Mouse (Mus musculus) kidney, adult 11 months (tissue): ENCODE measurements around the gene Upk3bl.

Source experiments
- DNase-seq: peaks from one replicate; pipeline ENCODE4 v3.0.0; 2022

Gene Upk3bl

GRCm38 (mm10) chr5:136054301-136055077 is at the start of gene Upk3bl:
Gene Upk3bl, plus strand, starts transcription at chr5:136054492.
- no peak for DNase-seq

GRCm38 (mm10) chr5:136004537-136004936 is 49.8 kb upstream of the Upk3bl start:
- no peak for DNase-seq

- DNase-seq: no peak
Measured at GRCm38 (mm10) chr5:136007745-136008144, 46.5 kb upstream of the Upk3bl start.

GRCm38 (mm10) chr5:136014877-136015276 is 39.4 kb upstream of the Upk3bl start:
- DNase-seq: peak; percentile 64

GRCm38 (mm10) chr5:136015586-136015985 is 38.7 kb upstream of the Upk3bl start:
- peak; percentile 48 for DNase-seq

GRCm38 (mm10) chr5:136016014-136016876 is 38.0 kb upstream of the Upk3bl start:
- peak; percentile 73 for DNase-seq

GRCm38 (mm10) chr5:136017262-136017661 is 37.0 kb upstream of the Upk3bl start:
- no peak for DNase-seq

GRCm38 (mm10) chr5:136018726-136019125 is 35.6 kb upstream of the Upk3bl start:
- no peak for DNase-seq

GRCm38 (mm10) chr5:136019907-136020306 is 34.4 kb upstream of the Upk3bl start:
- DNase-seq: no peak

GRCm38 (mm10) chr5:136025712-136026111 is 28.6 kb upstream of the Upk3bl start:
- no peak for DNase-seq

- DNase-seq: no peak
Measured at GRCm38 (mm10) chr5:136026859-136027258, 27.4 kb upstream of the Upk3bl start.

GRCm38 (mm10) chr5:136027612-136028311 is 26.5 kb upstream of the Upk3bl start:
- no peak for DNase-seq

GRCm38 (mm10) chr5:136034868-136035267 is 19.4 kb upstream of the Upk3bl start:
- DNase-seq: no peak

GRCm38 (mm10) chr5:136035285-136035684 is 19.0 kb upstream of the Upk3bl start:
- DNase-seq: no peak

GRCm38 (mm10) chr5:136036667-136037066 is 17.6 kb upstream of the Upk3bl start:
- DNase-seq: no peak

GRCm38 (mm10) chr5:136038258-136039214 is 15.8 kb upstream of the Upk3bl start, which contains the start of gene Upk3b:
Gene Upk3b, plus strand, starts transcription at chr5:136038496.
- no peak for DNase-seq

- no peak for DNase-seq
Measured at GRCm38 (mm10) chr5:136040210-136040609, 14.1 kb upstream of the Upk3bl start.

GRCm38 (mm10) chr5:136041260-136041659 is 13.0 kb upstream of the Upk3bl start:
- DNase-seq: no peak

- DNase-seq: no peak
Measured at GRCm38 (mm10) chr5:136041666-136042065, 12.6 kb upstream of the Upk3bl start.

GRCm38 (mm10) chr5:136044865-136045264 is 9.4 kb upstream of the Upk3bl start:
- no peak for DNase-seq

- DNase-seq: no peak
Measured at GRCm38 (mm10) chr5:136045408-136045807, 8.9 kb upstream of the Upk3bl start.

- peak; percentile 78 for DNase-seq
Measured at GRCm38 (mm10) chr5:136045987-136046386, 8.3 kb upstream of the Upk3bl start.
